Mouse (Mus musculus) right cerebral cortex, postnatal 36 days (tissue): ENCODE results near the gene Rgs9.

Source experiments
- DNase-seq, 2 experiments: peaks; one replicate each; pipeline ENCODE4 v3.0.0; 2022; ENCODE audit warnings: low spot score in 2 of 2, mixed read lengths in 1 of 2

Gene Rgs9

GRCm38 (mm10) chr11:109240126-109240525 lies 57.8 kb downstream of the Rgs9 start:
- DNase-seq: no peak

- DNase-seq: no peak
Observed at GRCm38 (mm10) chr11:109238671-109239070, 59.3 kb downstream of the Rgs9 start.

- no peak for DNase-seq
Observed at GRCm38 (mm10) chr11:109237796-109238195, 60.1 kb downstream of the Rgs9 start.

- DNase-seq: no peak
Observed at GRCm38 (mm10) chr11:109233627-109234026, 64.3 kb downstream of the Rgs9 start.

- no peak for DNase-seq
Observed at GRCm38 (mm10) chr11:109232811-109233210, 65.1 kb downstream of the Rgs9 start.

- DNase-seq: no peak
Observed at GRCm38 (mm10) chr11:109227139-109227538, 70.8 kb downstream of the Rgs9 start.

GRCm38 (mm10) chr11:109221209-109222007 lies 76.5 kb downstream of the Rgs9 start:
- no peak for DNase-seq

- DNase-seq: no peak
Observed at GRCm38 (mm10) chr11:109218722-109219430, 79.1 kb downstream of the Rgs9 start.

- DNase-seq: no peak
Observed at GRCm38 (mm10) chr11:109217827-109218536, 79.9 kb downstream of the Rgs9 start.

- no peak for DNase-seq
Observed at GRCm38 (mm10) chr11:109210772-109211171, 87.2 kb downstream of the Rgs9 start.

GRCm38 (mm10) chr11:109210341-109210740 lies 87.6 kb downstream of the Rgs9 start:
- DNase-seq: no peak

- no peak for DNase-seq
Observed at GRCm38 (mm10) chr11:109206732-109207131, 91.2 kb downstream of the Rgs9 start.

- no peak for DNase-seq
Observed at GRCm38 (mm10) chr11:109206028-109206427, 91.9 kb downstream of the Rgs9 start.

- no peak for DNase-seq
Observed at GRCm38 (mm10) chr11:109199612-109200293, 98.2 kb downstream of the Rgs9 start.

- DNase-seq: peak; percentile 30 to 44
Observed at GRCm38 (mm10) chr11:109192673-109193557, 105.0 kb downstream of the Rgs9 start.

- no peak for DNase-seq
Observed at GRCm38 (mm10) chr11:109188235-109188634, 109.7 kb downstream of the Rgs9 start.

- no peak for DNase-seq
Observed at GRCm38 (mm10) chr11:109187631-109188184, 110.2 kb downstream of the Rgs9 start.

- no peak for DNase-seq
Observed at GRCm38 (mm10) chr11:109181118-109181517, 116.8 kb downstream of the Rgs9 start.

GRCm38 (mm10) chr11:109180290-109180689 lies 117.6 kb downstream of the Rgs9 start:
- no peak for DNase-seq

GRCm38 (mm10) chr11:109178788-109179518 lies 119.0 kb downstream of the Rgs9 start:
- peak; percentile 32 to 39 for DNase-seq
